Mouse (Mus musculus) c-Kit-positive CD71-positive TER-119-positive erythroid progenitor cells, embryonic 14.5 days (primary cell): ENCODE results near the gene Krtap9-1.
"Not testable (repeated sequence)": the region's sequence is repeated elsewhere in the genome, so short reads cannot be mapped to it uniquely, and the experiment has no call there.

Experiments
- DNase-seq: peaks from one replicate; pipeline ENCODE4 v3.0.0-alpha.2; 2013; ENCODE audit warnings: low spot score

Krtap9-1 gene

GRCm38 (mm10) chr11:99873089-99873488 is at the start of gene Krtap9-1:
Gene Krtap9-1 (plus strand): TSS chr11:99873389.
- not testable (repeated sequence) for DNase-seq

- no peak for DNase-seq
These were observed 35.2 kb upstream of the Krtap9-1 start, which contains the start of gene 2300003K06Rik for GRCm38 (mm10) chr11:99837966-99838365. Gene 2300003K06Rik (minus strand): TSS chr11:99838066.

DNA sequence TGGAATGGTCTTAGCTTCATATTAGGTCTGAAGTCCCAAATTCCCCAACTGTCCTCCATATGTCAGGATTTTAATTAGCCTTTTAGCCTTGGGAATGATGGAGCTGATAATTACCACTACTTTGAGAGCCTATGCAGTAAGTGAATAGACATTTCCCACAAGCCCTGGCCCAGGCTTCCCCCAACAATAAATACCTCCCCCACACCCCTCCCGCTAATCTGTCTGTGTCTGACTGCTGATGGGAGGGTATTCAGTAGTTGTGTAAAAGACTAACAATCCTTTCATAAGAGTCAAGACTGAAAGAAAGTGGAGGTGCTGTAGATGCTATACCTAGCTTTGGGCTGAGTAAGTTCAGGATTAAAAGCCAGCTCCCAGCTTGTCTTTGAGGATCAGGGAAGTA is 31.0 kb upstream of the Krtap9-1 start:
- DNase-seq = no peak

- no peak for DNase-seq
These were observed 26.4 kb upstream of the Krtap9-1 start for GRCm38 (mm10) chr11:99846746-99847145.

DNA sequence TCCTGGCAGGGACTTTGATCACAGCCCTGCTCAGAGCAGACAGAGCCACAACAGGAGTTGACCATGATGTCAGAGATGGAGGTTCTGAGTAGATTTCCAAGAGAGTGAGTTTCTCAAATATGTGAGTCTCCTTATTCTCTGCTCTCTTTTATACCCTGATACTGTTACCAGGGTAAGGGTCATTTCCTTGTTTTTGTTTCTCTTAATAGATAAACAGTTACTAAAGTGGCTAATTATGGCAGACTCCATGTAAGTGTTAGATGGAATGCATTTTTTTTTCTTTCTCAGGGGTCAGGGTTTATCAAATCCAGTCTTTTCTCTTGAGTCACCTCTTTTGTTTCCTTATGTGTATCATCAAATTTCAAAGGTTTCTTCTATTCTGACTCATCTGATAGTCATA is 21.7 kb upstream of the Krtap9-1 start, which contains the start of gene Krtap4-16:
Krtap4-16 (minus strand) TSS at position 101 of the 400 bp plus-strand sequence.
- DNase-seq = no peak

DNA sequence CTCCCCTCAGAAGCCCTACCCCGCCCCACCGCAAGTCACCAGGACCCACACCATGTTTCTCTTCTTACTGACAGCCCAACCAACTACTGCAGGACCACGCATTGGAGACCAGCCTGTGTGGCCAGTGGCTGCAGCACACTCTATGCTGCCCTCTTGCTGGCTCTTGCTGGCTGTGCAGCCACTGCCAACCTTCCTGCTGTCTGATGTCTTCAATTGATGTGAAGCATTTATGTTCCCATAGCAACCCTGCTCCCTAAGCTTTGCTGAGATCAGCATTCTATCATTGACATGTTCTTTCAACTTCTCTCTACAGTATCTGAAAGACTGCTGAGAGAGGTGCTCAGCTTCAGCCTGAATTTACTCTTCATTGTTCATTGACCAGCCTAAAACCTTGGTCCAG is 19.1 kb upstream of the Krtap9-1 start:
- no peak for DNase-seq

- no peak for DNase-seq
These were observed 15.6 kb upstream of the Krtap9-1 start, which contains the start of gene Gm11568 for GRCm38 (mm10) chr11:99857617-99858016. Gene Gm11568 (plus strand): TSS chr11:99857917.

DNA sequence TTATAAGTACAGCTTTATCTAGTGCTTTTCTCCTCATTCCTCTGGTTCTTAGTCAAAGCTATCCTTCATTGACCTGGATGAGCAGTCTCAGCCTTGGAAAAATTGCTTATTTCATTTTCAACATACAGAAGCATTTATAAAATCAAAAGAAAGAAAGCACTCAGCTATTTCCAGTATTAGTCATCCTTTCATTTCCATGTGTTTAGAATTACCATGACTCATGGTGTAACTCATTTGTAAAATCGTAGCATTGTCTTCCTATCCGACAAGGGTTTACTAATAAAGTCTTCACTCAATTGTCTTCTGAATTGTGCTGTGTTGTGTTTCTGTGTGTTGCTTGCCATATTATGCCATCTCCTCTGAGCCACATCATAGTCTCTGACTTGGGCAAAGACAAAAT is 14.4 kb upstream of the Krtap9-1 start:
- DNase-seq = no peak

DNA sequence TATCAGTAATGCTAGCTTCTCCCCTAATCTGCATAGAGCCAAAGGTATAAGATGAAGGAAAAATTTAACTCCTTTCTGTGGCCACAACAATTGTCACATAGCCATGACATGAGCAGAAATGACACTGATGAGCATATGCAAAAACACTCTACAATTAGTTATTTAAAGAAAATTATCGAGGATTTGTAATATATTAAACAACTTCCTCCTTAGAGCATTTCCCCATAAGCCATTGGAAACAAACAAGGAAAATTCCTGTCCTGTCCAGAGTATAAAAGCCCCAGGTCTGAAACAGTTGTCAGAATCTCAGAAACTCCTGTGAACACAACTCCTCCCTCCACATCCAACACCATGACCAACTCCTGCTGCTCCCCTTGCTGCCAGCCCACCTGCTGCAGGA is 9.0 kb upstream of the Krtap9-1 start, which contains the start of gene Gm11559:
Gm11559 (plus strand) TSS at position 301 of the 400 bp plus-strand sequence.
- not testable (repeated sequence) for DNase-seq

DNA sequence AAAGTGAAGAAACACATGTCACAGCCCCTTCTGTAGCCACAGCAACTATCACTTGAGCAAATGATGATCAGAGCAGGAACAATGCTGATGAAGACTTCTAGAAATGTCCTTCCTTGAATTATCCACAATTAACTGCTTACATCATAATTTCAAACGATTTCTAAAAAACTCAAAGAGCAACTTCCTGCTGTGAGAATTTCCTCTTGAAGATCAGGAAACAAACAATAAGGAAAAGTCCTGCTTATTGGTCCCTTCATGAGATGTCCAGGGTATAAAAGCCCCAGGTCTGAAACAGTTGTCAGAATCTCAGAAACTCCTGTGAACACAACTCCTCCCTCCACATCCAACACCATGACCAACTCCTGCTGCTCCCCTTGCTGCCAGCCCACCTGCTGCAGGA is 5.7 kb downstream of the Krtap9-1 start, which contains the start of gene Gm11567:
Gm11567 (plus strand) TSS at position 301 of the 400 bp plus-strand sequence.
- not testable (repeated sequence) for DNase-seq

GRCm38 (mm10) chr11:99907620-99908019 is 34.4 kb downstream of the Krtap9-1 start, which contains the start of gene Krtap31-1:
Gene Krtap31-1 (plus strand): TSS chr11:99907920.
- DNase-seq = no peak

GRCm38 (mm10) chr11:99914451-99914850 is 41.3 kb downstream of the Krtap9-1 start, which contains the start of gene Gm11565:
Gene Gm11565 (plus strand): TSS chr11:99914751.
- no peak for DNase-seq
